Comparison of ENCODE assay signal across 25 mouse cellular contexts in genomic region chr6:128826781-128827180, GRCm38 (mm10). TPM values are rescaled to one million over a fixed set of nuclear protein-coding genes. Genes with fewer than 3 reads are reported as not detected.
"Had no signal": no experiment of that assay in that cellular context is flagged by ENCODE, and none has a peak within 500 bp of the region (broad histone marks: within the 10 kb centered on the region; RNA-seq: fewer than 3 reads in every experiment).

No protein-coding gene starts in this region.

- ATAC-seq: liver, postnatal 0 days; lung, postnatal 0 days; midbrain, embryonic 16.5 days had no signal

- DNase-seq: liver, postnatal 0 days; lung, adult 2 months; lung, postnatal 14 days; midbrain, embryonic 14.5 days; retina, postnatal 1 day; right cerebral cortex, adult 18-20 months; right cerebral cortex, postnatal 25 days; right cerebral cortex, postnatal 4 days; spleen, adult 18-20 months; thymus, adult 18-20 months; thymus, postnatal 14 days; thymus, postnatal 36 days had no signal

- H3K27ac ChIP-seq: lung, embryonic 15.5 days; macrophage; midbrain, embryonic 10.5 days; midbrain, embryonic 12.5 days; neural tube, embryonic 13.5 days; neural tube, embryonic 15.5 days had no signal

- H3K4me1 ChIP-seq: midbrain, embryonic 12.5 days; neural tube, embryonic 13.5 days; neural tube, embryonic 15.5 days had no signal

- H3K27me3 ChIP-seq: lung, embryonic 15.5 days; midbrain, embryonic 12.5 days; neural tube, embryonic 13.5 days; neural tube, embryonic 15.5 days had no signal

- H3K9me3 ChIP-seq: lung, embryonic 15.5 days; midbrain, embryonic 10.5 days; midbrain, embryonic 12.5 days; neural tube, embryonic 13.5 days; neural tube, embryonic 15.5 days had no signal

- H3K4me3 ChIP-seq: lung, embryonic 15.5 days; midbrain, embryonic 10.5 days; midbrain, embryonic 12.5 days; myocyte; neural tube, embryonic 13.5 days; neural tube, embryonic 15.5 days had no signal

- H3K36me3 ChIP-seq: lung, embryonic 15.5 days; midbrain, embryonic 10.5 days; midbrain, embryonic 12.5 days; neural tube, embryonic 13.5 days; neural tube, embryonic 15.5 days had no signal

- H3K9ac ChIP-seq: liver, postnatal 0 days; lung, embryonic 15.5 days; midbrain, embryonic 12.5 days; neural tube, embryonic 13.5 days; neural tube, embryonic 15.5 days had no signal

- H3K4me2 ChIP-seq: lung, embryonic 15.5 days; midbrain, embryonic 12.5 days; neural tube, embryonic 13.5 days; neural tube, embryonic 15.5 days had no signal

RNA-seq across cellular contexts. Expression of gene Klrb1b, which starts 0.7 kb away (rescaled TPM):
- polyA plus RNA-seq: midbrain, embryonic 10.5 days; midbrain, embryonic 12.5 days; midbrain, embryonic 16.5 days; myocyte; neural tube, embryonic 13.5 days; neural tube, embryonic 15.5 days had no signal

RNA-seq across cellular contexts. Expression of gene Gm44511, which starts 0.7 kb away (rescaled TPM):
- total RNA-seq: megakaryocyte-erythroid progenitor cell, adult 5-6 weeks had no signal
- polyA plus RNA-seq: liver, postnatal 0 days; lung, adult 2 months; lung, embryonic 15.5 days; macrophage; midbrain, embryonic 10.5 days; midbrain, embryonic 12.5 days; midbrain, embryonic 14.5 days; midbrain, embryonic 16.5 days; myocyte; neural tube, embryonic 11.5 days; neural tube, embryonic 13.5 days; neural tube, embryonic 15.5 days; stomach, embryonic 14.5 days had no signal

RNA-seq across cellular contexts. Expression of gene Klrb1c, which starts 37.8 kb away (rescaled TPM):
- polyA plus RNA-seq: midbrain, embryonic 10.5 days; midbrain, embryonic 12.5 days; midbrain, embryonic 14.5 days; midbrain, embryonic 16.5 days; myocyte; neural tube, embryonic 11.5 days; small intestine, adult 2 months; stomach, embryonic 14.5 days had no signal
